Mouse (Mus musculus): ENCODE measurements at regions not wholly inside any gene's neighbourhood (a gene's known extent, or its start where the extent isn't known, plus 50 kb on each side); places are given as distances from the start of the nearest gene placed in this dataset.
A peak's percentile ranks its signal among the peaks of the same experiment; 100 is the strongest.

GRCm38 (mm10) chr7:135888598-135888997 lies 172.4 kb upstream of the Mki67 start:
- no peak for DNase-seq (ENCODE audit: low spot score in 2 of 2)

GRCm38 (mm10) chr7:135889016-135889726 lies 173.0 kb upstream of the Mki67 start:
- peak in 1 of 2 experiments; percentile 13 for DNase-seq (ENCODE audit: low spot score in 2 of 2)

DNA sequence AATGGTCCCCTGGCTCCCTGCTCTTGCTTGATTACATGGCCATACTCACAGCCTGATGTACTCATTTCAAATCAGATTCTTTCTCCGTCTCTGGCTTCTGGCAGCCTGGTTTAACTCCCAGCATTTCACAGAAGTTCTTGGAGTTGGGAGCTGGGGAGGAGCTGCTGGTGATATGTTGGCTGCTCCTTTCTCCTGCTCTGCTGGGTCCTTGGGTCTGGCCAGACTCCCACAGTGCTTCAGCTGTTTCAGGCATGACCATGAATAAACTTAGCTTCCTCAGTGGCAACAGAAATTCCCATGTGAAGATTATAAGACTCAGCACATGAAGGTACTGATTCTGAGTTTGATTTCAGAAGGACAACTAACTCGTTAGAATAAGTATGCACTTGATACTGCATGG lies 182.7 kb upstream of the Mki67 start:
- no peak for DNase-seq (ENCODE audit: low spot score in 2 of 2)

DNA sequence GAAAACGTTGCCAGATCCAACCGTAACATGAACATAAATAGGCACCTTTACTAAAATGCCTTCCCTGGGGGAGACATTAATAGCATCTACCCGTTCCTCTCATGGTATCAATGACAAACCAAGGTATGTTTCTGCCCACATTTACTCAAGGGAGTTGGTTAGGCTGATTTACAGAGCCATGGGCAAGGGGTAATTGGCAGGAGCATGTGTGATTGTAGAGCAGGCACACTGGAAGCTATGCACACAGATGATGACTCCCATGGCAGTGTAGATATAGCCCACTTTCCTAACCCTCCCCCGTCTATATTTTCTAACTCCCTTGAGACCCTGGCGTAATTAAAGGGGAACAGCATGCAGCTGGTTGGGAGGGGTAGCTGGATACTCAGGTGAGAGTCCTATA lies 183.6 kb upstream of the Mki67 start:
- no peak for DNase-seq (ENCODE audit: low spot score in 2 of 2)

- DNase-seq (ENCODE audit: low spot score in 2 of 2) = no peak
These were observed 184.7 kb upstream of the Mki67 start for GRCm38 (mm10) chr7:135900861-135901321.

DNA sequence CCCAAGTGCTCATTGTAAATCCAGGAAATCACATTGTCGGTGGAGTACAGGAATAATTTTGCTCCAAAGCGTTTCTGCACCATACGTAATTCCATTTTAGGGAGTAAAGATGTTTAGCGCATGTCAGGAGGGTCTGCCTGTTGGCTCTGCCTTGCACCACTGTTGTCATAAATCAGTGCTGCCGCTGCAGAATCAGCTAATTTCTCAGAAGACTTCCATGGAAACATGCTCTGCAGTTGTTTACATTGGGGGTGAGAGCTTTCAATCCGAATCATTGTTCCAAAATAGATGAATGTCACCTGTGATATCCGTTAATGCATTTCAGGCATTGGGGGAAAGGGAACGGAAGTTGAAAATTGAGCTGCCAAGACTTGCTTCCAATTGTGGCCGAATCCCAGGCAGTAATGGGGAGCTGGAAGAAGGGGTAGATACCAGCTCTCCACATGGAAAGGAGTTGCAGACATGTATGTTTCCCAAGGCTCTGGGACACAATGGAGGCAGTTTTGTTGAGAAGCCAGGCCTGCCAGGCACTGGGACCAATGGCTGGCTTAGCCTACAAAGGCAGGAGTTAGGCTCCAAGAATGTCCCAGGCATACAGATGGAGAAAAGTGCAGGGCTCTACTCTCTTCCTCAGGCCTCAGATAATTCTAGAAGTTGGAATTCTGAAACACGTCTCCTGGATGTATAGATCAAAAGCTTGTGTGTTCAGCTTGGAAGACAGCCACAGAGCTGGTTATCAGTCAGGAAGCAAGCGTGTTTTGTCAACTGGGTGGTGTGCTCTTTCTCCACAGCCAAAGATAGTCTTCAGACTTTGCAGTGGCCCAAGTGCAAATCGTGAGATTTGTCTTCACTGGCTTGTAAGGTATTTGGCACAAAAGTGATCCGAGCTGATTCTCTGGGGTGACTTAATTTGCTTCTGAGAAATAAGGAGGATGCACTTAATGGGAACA lies 186.2 kb upstream of the Mki67 start:
- DNase-seq (ENCODE audit: low spot score in 2 of 2) = no peak

- DNase-seq (ENCODE audit: low spot score in 2 of 2) = no peak
These were observed 195.2 kb upstream of the Mki67 start for GRCm38 (mm10) chr7:135911376-135911775.

DNA sequence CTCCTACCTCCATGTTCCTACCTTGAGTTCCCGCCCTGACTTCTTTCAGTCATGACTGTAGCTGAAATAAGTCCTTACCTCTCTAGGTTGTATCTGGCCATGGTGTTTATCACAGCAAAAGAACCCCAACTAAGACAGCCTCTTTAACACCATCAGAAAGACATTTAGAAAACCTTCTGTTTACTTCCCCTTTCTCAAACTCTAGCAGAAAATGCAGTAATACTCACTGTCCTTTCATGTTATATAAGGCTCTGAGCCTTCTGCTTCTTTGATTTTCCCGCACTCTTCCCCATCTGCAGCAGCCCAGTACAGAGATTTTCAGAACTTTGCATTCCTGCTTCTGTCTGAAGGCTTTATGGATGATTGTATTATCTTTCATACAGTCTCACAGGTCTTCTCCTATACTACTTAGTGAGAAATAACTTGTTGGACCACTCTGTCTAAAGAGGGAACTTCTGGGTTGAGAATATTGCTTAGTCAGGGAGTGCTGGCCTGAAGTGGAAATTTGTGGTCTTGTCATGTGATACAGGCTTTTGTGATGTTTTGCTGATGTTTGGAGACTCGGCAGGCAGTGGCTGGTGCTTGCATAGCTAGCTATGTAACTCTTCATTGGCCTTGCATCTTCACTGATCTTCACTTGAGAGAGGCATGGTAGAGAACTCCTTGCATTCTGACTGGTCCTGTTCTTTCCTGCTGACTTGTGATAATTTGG lies 197.9 kb upstream of the Mki67 start:
- no peak for DNase-seq (ENCODE audit: low spot score in 2 of 2)

DNA sequence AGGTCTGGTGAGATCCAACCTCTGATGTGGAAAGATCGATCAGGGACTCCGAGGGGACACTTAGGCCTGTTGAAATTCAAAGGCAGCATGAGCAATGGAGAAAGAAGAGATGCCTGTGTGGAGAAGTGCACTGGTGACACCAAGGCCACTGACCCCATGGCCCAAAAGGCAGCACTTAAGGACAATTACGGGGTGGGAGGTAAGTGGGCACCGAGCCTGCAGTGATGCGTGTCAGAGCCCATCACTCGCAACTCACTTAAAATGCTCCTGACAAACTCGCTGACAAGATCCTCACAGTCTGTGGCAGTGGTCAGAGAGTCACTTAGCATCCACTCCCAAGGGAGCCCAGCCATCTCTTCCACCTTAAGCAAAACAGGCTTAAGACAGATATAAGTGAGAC lies 207.7 kb upstream of the Mki67 start:
- no peak for DNase-seq (ENCODE audit: low spot score in 2 of 2)

DNA sequence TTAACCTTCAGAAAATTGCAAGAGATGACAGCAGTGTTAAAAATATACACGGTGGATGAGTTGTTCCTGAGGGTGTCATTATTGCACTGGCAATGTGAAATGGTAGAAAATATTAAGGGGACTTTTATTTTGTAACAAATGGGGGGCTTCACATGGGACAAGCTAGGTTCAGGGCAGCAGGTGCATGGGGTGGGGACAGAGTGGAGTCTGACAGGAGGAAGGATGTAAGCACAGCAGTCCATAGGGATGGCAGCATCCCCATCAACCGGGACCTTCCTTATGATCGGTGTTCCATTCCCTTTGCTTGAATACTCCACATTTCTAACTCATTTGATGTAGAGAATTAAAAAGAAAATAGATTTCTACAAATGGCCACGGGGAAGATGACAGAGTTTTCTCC lies 208.5 kb upstream of the Mki67 start:
- no peak for DNase-seq (ENCODE audit: low spot score in 2 of 2)

GRCm38 (mm10) chr7:135930091-135930490 lies 213.9 kb upstream of the Mki67 start:
- DNase-seq (ENCODE audit: low spot score in 2 of 2) = no peak

- no peak for DNase-seq (ENCODE audit: low spot score in 2 of 2)
These were observed 216.5 kb upstream of the Mki67 start for GRCm38 (mm10) chr7:135932595-135933175.

GRCm38 (mm10) chr7:135935180-135935579 lies 219.0 kb upstream of the Mki67 start:
- no peak for DNase-seq (ENCODE audit: low spot score in 2 of 2)

DNA sequence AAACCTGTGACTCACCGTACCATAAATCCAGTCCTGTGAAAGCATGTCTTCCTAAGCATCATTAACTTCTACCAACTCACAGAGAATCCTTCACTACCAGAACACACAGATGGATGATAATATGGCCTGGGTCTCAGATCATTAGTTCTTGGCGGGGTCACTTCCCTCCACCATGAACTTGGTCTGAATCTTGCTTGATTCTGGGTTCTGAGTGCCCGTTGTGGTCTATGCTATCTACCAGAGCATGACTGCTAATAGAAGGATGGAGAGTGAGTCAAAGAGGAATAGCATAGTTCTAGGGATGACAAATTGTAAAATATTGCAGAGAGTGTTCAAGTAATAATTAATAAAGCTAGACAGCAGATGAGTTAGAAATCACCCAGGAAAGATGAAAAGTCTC lies 221.3 kb upstream of the Mki67 start:
- no peak for DNase-seq (ENCODE audit: low spot score in 2 of 2)

GRCm38 (mm10) chr7:135939341-135939740 lies 223.2 kb upstream of the Mki67 start:
- DNase-seq (ENCODE audit: low spot score in 2 of 2) = no peak

- DNase-seq (ENCODE audit: low spot score in 2 of 2) = no peak
These were observed 226.7 kb upstream of the Mki67 start for GRCm38 (mm10) chr7:135942826-135943225.

DNA sequence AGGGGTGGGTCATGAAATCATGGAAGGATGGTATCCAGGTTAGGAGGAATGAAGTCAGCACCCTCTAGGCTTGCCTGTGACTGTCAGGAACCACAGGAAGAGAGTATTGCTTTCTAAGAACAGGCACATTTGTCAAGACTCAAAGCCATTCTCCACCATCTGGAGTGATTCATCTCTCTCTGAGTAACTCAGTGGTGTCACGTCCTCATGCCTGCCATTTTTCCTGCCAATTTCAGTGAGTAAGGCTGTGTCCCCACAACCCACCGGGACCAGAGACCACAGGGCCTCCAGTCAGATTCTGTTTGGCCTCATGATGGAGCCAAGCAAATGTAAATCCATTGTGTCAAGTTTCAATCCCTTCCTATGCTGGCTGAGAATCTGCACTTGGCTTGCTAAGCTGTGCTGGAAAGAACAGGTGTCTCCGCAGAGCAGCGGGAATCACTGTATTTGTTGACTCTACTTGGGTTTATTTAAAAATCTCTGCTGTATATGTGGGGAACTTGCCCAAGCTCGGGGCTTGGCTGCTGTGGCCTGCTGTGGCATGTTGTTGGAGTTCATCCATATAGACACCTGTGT lies 230.0 kb upstream of the Mki67 start:
- no peak for DNase-seq (ENCODE audit: low spot score in 2 of 2)

- peak in 1 of 2 experiments; percentile 14 for DNase-seq (ENCODE audit: low spot score in 2 of 2)
These were observed 244.9 kb upstream of the Mki67 start for GRCm38 (mm10) chr7:135961026-135961425.

- no peak for DNase-seq (ENCODE audit: low spot score in 2 of 2)
These were observed 249.4 kb upstream of the Mki67 start for GRCm38 (mm10) chr7:135965528-135965927.

GRCm38 (mm10) chr7:135966231-135966630 lies 250.1 kb upstream of the Mki67 start:
- DNase-seq (ENCODE audit: low spot score in 2 of 2) = no peak

DNA sequence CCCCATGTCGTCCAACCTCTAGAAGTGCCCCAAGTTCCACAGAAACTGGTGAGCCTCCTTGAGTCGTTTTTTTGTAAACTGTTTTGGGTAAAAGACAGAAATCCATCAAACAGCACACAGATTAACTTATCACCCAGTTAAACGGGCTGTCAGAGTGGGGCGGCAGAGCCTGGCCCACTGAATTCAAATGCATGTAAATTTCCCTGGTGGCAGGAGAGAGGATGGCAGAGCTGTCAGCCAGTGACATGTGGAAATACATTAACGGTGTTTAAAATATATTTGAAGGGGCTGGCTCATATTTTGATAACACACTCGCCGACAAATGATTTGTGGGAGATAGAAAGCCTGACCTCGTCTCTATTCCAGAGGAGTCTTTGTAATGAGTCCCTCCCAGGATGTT lies 252.5 kb upstream of the Mki67 start:
- DNase-seq (ENCODE audit: low spot score in 2 of 2) = no peak

Measured in frontal cortex, postnatal 10 days (tissue).